Mouse (Mus musculus) c-Kit-positive CD71-positive TER-119-negative erythroid progenitor cells, embryonic 14.5 days (primary cell): ENCODE data around the gene Plxdc2.
A peak's percentile ranks its signal among the peaks of the same experiment; 100 is the strongest.

Experiments used
- DNase-seq: peaks from one replicate; pipeline ENCODE4 v3.0.0-alpha.2; 2013; ENCODE audit warnings: low read depth

Gene Plxdc2

DNA sequence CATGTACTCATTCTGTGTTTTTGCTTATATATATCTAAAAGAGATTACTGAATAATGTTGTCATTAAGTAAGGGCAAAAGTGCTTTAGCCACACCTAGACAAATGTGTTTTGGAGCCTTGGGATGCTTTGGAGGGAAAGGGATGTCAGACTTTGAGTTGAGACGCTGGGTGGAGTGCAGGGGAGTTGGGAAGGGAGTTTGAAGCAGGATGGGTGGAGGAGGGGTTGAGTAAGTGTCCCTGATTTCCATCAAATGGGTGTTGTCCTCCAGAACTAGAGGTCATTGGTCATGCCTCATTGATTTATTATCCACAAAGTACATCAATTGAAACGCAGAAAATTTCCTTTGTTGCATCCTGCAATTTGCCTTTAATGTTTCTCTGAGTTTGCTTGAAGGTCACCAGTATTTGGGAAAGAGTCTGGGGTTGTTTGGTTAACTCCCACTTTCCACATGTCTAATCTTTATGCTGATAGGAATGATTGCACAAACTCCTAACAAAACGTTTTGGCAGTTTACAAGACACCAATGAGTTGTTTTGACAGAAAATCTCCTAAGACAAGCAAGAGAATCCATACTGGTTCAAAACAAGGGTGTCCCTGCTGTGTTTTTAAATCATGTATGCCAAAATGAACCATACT, 58.4 kb downstream of the Plxdc2 start:
- no peak for DNase-seq

DNA sequence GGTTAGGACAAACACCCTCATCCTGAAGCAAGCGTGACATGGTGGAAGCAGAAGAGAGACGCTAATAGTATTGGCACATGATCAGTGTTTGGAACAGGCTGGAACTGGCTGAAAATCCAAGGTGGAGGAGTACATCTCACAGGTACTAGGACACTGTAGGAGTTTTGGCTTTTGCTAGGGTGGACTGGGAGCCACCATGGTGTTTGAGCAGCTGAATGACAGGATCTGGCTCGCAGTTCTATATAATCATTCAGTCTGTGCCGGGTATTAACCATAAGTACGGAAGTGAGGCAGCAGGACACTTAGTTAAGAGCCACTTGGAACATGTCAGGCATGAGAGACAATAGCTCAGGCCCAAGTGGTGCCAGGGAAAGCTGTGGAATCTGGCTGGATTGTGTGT, 82.9 kb downstream of the Plxdc2 start:
- no peak for DNase-seq

DNA sequence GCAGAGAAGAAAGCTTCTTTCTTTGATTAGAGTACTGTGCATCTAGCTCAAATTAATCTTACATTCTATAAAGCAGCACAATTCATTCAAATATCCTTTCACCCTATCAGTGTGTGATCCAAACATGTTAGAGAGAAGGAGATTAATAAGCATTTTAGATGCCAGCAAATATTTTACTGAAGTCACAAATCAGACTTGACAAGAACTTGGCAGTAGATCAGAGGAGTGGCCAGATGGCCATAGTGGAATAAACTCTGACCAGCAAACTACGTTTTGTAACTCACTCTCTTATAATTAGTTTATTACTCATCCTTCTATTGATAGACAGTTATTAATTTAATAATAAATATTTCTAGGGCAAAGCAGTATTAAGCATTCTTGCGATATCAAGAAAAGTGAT, 86.5 kb downstream of the Plxdc2 start:
- DNase-seq: no peak

DNA sequence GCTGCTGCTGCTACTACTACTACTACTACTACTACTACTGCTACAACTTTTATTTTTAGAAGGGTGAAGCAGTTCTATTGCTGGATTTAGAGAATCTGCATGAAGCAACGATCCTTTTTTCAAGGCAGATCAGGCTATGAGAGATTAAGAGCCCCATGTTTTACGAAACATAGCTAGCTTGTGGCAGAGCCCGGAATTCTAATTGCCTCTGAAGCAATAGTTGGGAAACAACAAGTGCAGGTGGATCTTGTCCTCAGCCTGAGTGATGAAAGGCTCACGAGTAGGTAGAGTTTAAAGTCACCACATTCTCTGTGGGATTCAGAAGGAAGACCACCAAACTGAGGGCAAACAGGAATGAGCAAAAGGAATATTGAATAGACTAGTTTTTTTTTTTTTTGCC, 91.8 kb downstream of the Plxdc2 start:
- no peak for DNase-seq

DNA sequence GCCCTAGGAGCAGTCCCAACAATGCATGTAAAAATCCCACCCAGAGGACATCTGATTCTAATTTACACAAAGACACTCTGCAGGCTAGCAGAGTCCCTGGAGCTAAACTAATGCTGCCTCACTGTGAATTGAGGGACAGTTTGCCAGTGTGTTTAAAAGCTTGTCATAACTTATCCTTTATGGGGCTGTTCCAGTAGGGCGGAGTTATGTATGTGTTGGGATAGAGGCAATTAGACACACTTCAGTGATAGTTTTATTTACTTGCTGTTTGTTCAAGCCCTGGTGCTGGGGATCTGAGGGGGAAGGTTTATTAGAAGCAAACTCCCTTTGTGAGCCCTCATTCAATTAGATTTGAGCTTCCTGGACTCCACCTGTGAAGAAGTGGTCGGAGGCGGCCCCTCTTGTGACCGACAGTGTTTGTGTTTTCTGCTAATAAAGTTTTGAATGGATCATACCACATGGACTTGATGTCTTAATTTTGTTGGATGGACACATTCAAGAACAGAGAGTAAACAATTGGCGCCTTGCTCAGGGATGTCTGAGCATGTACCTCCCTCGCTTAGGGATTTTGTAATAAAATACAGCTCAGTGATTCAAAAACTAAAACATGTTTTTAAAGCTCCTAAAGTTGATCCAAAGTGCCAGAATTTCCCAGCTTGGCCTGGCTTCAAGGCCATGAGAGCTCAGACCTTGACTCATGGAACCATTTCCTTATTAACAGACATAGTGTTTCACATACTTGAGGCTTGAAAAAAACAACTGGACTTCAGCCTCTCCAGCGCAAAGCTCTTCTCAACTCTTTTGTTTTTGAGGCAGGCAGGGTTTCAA, 94.9 kb downstream of the Plxdc2 start:
- no peak for DNase-seq

DNA sequence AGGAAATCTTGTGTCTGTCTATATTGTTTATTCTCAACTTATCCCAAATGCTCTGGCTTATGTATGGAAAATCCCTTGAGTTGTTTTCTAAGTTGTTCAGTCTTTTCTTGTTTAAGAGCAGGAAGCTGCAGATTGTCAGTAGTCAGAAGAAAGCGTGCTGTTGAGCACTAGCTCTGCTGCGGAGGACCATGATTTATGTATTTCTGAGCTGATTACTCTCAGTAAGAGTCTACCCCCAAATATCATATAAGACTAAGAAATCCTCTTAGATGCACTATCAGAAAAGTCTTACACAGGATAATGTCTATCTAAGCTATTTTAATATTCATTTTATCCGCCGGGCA, 95.5 kb downstream of the Plxdc2 start:
- DNase-seq: no peak

DNA sequence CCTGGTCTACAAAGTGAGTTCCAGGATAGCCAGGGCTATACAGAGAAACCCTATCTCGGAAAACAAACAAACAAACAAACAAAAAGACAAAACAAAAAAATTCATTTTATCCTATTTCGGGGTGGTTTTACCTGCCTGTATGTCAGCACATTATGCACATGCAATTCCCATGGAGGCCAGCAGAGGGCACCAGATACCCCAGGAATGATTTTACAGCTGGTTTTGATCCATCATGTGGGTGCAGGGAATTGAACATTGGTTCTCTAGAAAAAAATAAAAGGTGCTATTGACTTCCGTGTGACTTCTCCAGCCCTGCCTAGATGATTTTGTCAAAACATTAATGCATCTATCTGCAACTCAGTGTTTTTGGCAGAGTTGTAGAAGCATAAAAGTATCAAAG, 96.0 kb downstream of the Plxdc2 start:
- DNase-seq: peak; percentile 1

DNA sequence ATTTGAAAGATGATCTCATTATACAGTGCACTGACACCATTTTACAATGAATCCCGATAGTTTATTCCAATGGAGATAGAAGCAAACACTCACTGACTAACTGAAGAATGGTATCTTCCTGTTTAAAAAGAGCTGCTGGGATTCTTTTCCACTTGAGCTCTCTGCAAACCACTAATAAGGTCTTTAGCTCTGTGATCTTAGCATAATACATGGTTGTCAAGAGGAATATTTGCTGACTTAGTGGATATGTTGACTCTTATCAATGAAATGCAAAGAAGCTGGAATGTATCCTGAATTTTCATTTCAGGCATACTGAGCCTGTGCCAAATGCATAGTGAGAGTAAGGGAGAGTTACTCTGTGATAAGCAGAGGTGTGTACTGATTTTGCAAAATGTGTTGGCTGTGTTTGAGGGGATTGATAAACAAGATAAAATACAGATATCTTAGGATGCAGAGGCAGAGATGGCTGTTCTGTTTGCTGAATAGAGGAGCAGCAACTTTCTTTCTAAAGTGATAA, 100.2 kb downstream of the Plxdc2 start:
- DNase-seq: no peak

DNA sequence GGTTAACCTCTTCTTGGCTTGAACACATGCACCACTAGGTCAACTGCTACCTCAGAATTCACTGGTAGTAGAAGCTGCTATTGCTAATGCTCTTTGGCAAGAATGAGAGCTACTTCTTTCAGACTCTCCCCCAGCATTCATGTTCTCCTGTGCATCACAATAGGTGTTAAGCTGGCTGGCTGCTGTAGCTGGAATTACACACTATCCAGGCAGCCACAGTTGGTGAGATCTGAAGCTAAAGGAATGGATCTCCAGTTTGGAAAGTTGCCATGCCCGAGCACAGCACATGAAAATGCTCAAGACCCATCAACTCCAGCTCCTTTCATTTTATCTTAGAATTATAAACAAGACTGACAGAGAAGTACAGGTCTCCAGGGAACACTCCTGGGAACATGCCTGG, 103.4 kb downstream of the Plxdc2 start:
- DNase-seq: no peak

DNA sequence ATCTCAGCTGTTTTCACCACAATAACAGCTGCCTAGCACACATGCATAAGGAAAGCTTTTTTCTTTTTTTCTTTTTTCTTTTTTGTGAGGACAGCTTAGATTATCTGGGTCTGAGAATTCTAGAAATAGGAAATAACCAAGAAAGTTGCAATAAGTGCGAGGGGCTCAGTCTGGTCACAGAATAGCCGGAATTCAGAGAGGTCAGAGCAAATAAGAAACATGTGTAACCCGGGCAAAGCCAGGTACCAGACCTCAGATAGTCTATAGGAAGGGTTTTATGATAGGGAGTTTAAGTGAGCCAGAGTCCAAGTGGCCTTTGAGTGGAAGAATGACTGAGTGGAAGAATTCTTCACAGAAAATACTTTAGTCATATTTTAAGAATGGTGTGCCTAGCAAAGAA, 114.0 kb downstream of the Plxdc2 start:
- DNase-seq: no peak

DNA sequence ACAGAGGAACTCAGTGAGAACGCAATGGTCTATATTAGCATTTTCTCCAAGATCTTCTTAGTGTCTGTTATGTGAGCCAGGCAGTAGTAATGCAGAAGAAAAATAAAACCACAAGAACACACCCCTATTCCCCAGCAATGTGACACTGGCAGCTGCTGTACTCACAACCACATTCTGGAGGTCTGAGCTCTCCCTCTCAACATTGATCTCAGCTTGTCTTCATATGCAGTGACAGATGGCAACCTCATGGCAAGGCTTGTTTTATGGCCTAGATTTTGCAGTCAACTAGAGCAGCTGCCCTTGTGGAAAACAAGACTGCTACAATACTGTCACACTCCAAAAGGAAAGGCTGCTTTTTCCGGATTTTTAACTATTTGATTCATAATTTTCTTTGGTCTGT, 127.8 kb downstream of the Plxdc2 start:
- no peak for DNase-seq

DNA sequence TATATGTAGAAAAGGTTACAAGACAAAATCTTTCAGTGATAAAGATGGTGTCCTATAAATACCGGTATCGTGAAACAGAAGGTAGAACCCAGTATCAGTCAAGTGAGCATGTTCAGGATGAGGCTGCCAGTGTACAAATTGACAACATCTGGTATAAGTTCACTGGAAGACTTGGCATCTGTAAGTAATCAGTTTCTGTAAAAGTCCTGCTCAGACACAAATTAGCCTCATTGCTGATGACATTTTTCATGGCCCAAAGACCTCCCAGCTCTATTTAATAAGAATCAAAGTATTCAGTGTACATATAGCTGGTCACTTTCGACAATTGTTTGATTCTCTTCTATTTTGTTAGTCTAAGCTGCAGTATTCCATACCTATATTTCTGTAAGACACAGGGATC, 129.9 kb downstream of the Plxdc2 start:
- DNase-seq: no peak

DNA sequence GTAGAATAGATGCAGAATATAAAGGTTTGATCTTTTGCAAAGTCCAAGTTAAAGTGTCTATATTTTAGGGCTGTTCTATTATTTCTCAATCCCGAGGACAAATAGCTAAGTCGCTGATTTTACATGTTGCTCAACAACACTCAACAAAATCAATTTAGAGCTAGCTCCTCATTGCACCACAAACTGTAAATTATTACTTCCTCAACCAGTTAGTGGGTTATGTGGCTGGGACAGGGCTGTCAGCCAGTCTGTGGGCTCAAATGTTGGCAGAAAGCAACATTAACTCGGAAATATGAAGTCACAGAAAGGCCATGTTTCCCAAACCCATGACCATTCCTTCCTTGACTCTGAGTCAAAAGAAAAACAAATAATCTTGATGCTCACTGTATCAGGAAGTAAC, 135.1 kb downstream of the Plxdc2 start:
- no peak for DNase-seq

DNA sequence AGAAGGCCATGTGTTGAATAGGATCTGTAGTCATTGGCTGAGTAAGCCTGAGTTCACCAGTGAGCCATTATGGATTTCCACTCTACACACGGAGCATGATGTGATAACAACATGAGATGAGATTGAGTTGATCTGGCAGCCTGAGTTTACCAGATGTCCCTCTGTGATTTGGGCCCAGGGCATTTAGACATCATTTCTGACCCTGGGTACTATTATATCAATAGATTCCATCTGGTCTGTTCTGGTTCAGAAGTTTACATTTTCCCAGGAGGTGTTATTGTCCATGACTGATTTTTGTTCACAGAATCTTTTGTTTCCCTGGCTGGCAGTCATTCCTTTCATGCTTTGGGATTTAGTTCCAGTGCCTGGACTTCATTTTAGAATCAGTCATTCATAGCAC, 146.7 kb downstream of the Plxdc2 start:
- DNase-seq: no peak

DNA sequence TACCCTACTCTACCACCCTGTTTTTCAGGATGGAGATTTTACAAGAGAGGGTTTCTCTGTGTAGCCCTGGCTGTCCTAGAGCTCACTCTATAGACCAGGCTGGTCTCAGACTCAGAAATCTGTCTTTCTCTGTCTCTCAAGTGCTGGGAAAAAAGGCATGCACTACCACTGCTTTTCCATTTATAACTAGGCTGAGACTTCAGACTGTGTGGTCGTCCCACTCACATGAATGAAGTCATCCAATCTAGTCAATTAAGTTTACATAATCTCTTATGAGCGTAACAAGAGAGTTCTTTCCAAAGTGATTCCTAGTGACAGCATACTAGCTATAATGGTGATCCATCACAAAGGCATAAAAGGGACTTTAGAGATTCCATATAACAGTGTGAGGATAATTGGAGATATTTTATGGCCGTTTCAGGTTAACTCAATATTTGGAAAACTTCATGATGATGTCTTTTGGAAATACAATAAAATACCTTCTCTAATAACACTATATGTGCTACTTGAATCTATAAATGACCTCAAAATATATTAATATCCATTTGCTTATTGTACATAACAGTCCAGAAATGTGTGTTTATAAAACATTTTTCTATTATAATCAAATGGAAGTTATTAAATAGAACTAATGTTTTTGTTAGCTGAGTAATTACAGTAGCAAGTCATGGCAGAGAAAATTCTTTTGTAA, 151.6 kb downstream of the Plxdc2 start:
- no peak for DNase-seq

DNA sequence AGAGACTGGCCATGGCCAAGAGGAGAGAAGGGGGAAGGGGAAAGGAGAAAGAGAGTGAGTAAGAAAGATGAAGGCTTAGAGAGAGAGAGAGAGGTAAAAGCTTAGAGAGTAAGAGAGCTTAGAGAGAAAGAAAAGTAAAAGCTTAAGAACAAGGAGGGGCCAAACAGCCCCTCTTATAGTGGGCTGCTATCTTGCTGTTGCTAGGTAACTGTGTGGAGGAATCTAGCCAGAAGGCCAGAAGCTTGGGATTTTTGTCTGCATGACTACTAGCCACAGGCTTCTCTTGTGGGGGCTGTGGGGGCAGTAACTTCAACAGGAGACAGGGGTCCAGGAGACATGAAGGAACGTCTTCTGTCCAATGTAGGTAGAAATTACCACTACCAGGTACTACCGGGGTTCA, 162.0 kb downstream of the Plxdc2 start:
- no peak for DNase-seq

DNA sequence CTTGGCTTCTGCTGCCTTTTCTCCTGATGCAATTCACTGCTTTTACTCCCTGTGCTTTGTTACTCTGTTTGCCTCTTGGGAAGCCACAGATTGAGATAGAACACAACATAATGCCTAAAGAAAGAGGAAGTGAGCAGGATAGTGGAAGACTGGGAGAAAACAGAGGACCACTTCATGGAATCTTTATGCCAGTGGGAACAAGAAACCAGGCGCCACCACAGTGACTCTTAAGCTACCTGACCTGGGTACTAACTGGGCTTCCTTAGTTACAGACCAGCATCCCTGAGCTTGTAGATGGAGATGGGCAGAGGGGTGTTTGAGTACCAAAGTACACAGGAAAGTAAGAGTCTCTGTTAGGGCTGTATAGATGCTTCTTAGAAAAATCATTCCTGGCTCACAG, 167.3 kb downstream of the Plxdc2 start:
- no peak for DNase-seq

DNA sequence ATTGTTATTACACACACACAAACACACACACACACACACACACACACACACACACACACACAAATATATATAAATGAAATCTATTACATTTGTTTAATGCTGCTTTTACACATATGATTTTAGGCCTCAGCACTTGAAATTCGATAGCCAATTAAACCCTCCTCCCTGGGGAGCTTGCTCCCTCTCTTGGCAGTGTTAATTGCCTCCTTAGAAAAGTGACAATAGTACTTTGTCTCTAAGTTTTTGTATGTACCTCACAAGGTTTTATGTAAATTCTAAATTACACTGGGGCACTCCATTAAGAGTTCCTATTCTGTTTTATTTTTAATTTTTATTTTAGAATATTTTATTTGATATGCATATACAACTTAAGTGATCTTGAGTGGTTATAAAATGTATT, 176.1 kb downstream of the Plxdc2 start:
- no peak for DNase-seq

DNA sequence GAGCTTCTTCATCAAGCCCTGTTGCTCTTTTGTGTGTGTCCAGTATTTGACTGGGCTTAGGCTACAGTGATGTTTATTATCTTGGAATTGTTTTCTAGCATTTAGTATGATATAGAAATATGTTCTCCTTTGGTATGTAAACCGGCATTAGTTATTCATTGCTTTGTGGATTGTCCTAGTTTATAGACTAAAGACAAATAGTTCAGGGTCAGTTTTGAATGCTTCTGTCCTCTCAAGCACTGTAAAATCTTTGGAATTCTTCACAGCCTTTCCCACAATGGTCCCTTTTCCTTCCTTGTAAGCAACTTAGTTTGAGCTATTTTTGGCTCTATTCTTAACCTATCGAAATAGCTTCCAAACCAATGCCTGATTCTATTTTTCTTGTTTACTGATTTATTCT, 178.5 kb downstream of the Plxdc2 start:
- no peak for DNase-seq

DNA sequence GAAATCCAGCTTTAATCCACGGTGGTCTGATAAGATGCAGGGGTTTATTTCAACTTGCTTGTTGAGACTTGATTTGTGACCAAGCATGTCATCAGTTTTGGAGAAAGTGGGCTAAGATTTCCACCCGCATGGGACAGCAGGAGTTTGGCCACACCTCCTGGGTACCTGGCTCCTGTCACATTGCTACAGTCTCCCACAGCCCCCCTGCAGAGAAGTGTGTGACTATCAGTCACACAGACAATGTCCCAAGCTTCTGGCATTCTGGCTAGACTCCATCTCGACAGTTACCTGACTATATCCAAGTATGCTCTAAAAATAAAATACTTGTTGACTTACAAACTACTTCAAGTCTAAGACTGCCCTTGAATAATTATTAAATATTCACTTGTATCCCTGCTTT, 185.1 kb downstream of the Plxdc2 start:
- DNase-seq: no peak

DNA sequence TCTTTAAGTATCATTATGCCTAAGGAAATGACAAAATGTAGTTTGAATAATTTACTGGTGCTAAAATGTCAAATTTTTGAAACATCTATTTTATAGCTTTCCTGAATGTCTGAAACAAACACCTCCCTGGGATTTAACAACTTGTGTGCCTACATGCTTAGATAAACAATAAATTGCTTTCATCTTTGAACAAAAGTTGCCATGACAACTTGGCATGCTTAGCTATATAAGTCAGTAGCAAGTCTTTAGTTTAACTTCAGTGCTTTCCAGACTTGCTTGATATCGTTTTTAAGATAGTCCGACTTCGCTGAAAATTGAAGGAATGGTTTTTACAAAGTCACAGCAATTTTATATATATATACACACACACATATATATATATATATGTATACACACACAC, 189.1 kb downstream of the Plxdc2 start:
- DNase-seq: no peak

DNA sequence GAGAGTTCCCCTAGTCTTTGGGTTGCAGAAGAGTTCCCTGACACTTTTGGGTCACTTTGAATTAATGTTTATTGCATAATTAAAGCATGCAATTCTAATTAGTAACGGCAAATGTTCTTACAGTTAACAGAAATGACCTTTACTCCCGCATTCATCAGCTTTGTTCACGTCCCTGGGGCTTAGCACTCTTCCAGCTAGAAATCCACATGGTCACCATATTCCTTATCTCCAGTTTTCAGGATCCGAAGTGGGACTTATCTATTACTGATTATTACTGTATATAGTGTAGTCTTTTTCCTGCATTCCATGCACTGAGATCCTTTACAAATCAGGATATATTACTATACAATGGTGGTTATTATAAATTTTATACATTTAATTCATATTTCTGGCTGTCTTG, 203.2 kb downstream of the Plxdc2 start:
- DNase-seq: no peak

DNA sequence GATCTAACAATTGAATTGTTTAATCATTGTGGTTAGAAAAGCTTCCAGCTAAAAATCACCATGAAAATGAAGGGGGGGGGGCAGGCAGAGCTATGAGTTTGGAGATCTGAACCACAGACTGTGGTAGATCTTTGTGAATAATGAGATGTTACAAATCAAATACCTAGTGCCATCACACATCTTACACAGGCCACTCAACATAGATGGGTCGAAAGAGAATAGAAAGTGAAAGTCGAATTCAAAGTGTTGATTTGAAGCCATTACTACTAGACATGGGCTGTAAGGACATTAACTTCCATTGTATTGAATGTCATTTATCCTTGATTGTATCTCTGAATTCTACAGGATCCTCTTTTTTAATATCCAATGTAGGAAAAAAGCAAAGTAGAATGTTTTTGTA, 212.2 kb downstream of the Plxdc2 start:
- DNase-seq: no peak
